Mouse (Mus musculus) cerebellum, postnatal 4 days (tissue): Measurements from ENCODE around the gene Cntf.
"Not testable (repeated sequence)": the region's sequence is repeated elsewhere in the genome, so short reads cannot be mapped to it uniquely, and the experiment has no call there.

Experiments used
- DNase-seq, 2 experiments: peaks; one replicate each; pipeline ENCODE4 v3.0.0; 2022; ENCODE audit warnings: low spot score in 2 of 2, mixed read lengths in 1 of 2

Gene Cntf

GRCm38 (mm10) chr19:12762212-12763130 is 3.0 kb downstream of the Cntf start:
- DNase-seq, result no peak

GRCm38 (mm10) chr19:12759656-12760055 is 5.8 kb downstream of the Cntf start:
- peak in 1 of 2 experiments; percentile 65 for DNase-seq

- no peak for DNase-seq
Observed at GRCm38 (mm10) chr19:12758936-12759478, 6.4 kb downstream of the Cntf start.

GRCm38 (mm10) chr19:12756286-12756685 is 9.1 kb downstream of the Cntf start:
- no peak for DNase-seq

GRCm38 (mm10) chr19:12731950-12732349 is 33.5 kb downstream of the Cntf start:
- DNase-seq, result no peak

- DNase-seq, result no peak
Observed at GRCm38 (mm10) chr19:12731036-12731435, 34.4 kb downstream of the Cntf start.

- DNase-seq, result no peak
Observed at GRCm38 (mm10) chr19:12725851-12726250, 39.6 kb downstream of the Cntf start.

- peak in 1 of 2 experiments; percentile 2 for DNase-seq
Observed at GRCm38 (mm10) chr19:12722308-12722707, 43.1 kb downstream of the Cntf start.

- not testable (repeated sequence) for DNase-seq
Observed at GRCm38 (mm10) chr19:12721596-12721995, 43.8 kb downstream of the Cntf start.

- not testable (repeated sequence) for DNase-seq
Observed at GRCm38 (mm10) chr19:12720919-12721318, 44.5 kb downstream of the Cntf start.

- DNase-seq, result no peak
Observed at GRCm38 (mm10) chr19:12720463-12720862, 45.0 kb downstream of the Cntf start.

- DNase-seq, result no peak
Observed at GRCm38 (mm10) chr19:12719189-12719588, 46.2 kb downstream of the Cntf start.
